Mouse (Mus musculus) intestine, embryonic 14.5 days (tissue): ENCODE results near the gene Akt3. TPM values are rescaled to one million over a fixed set of nuclear protein-coding genes. Genes with fewer than 3 reads are reported as not detected.

Source experiments
- ATAC-seq: fragments of 200-750 bp; cut with Nextera tagmentation; replicated peaks from 2 replicates; pipeline ENCODE4 v1.8.0; 2017; ENCODE audit warnings: low read depth, moderate number of reproducible peaks, moderate TSS enrichment, moderate library complexity; ENCODE audit not compliant: low FRiP score, low TSS enrichment
- DNase-seq: peaks from one replicate; pipeline ENCODE4 v3.0.0-alpha.2; 2018; ENCODE audit warnings: low spot score
- H3K27ac ChIP-seq: fragments of 300-500 bp; sonication (generic); 2 replicates; pipeline ENCODE4 v1.5.1; 2014; ENCODE audit warnings: low read depth, mild to moderate bottlenecking, control low read depth
- H3K27me3 ChIP-seq: fragments of 300-500 bp; sonication (generic); replicated peaks from 2 replicates; pipeline ENCODE4 v1.6.1; 2014; ENCODE audit warnings: low read length, control low read depth; ENCODE audit not compliant: control insufficient read depth, insufficient read depth
- H3K36me3 ChIP-seq: fragments of 300-500 bp; sonication (generic); 2 replicates; pipeline ENCODE4 v1.6.1; 2014; ENCODE audit warnings: low read length, control low read depth; ENCODE audit not compliant: control insufficient read depth, insufficient read depth
- H3K4me1 ChIP-seq: fragments of 300-500 bp; sonication (generic); replicated peaks from 2 replicates; pipeline ENCODE4 v1.6.1; 2014; ENCODE audit warnings: low read length, control low read depth, mixed read lengths; ENCODE audit not compliant: control insufficient read depth, insufficient read depth
- H3K4me2 ChIP-seq: fragments of 300-500 bp; sonication (generic); 2 replicates; pipeline ENCODE4 v1.6.1; 2014; ENCODE audit warnings: low read length
- H3K4me3 ChIP-seq: fragments of 300-500 bp; sonication (generic); 2 replicates; pipeline ENCODE4 v1.5.1; 2014; ENCODE audit warnings: low read depth, low read length, control low read depth, mixed read lengths
- H3K9ac ChIP-seq: fragments of 300-500 bp; sonication (generic); 2 replicates; pipeline ENCODE4 v1.6.1; 2014; ENCODE audit warnings: mild to moderate bottlenecking, low read length
- H3K9me3 ChIP-seq: fragments of 300-500 bp; sonication (generic); 2 replicates; pipeline ENCODE4 v1.6.1; 2016; ENCODE audit warnings: low read length, control low read depth; ENCODE audit not compliant: control insufficient read depth
- WGBS: fragments of 180-500 bp; shearing (Covaris S2); extraction: QIAGEN DNeasy Blood & Tissue Kit; methylation state at CpG from one replicate; pipeline ENCODE4 v1.1.7; 2014; 5-methylcytosine and 5-hydroxymethylcytosine counted together
- polyA plus RNA-seq: library from polyadenylated mRNA; unstranded; fragments of >200 nt; fragmentation: Nextera tagmentation; extraction: Ambion mirVana; gene quantifications from 2 replicates; pipeline ENCODE4 v1.2.1, GENCODE M21; 2014

Gene Akt3
- polyA plus RNA-seq, 1 experiment from 2014 or later: 6.8 TPM

- Histone ChIP-seq H3K4me3 (no peak overlapping the region), H3K4me1 (no peaks in the 10 kb centered on the region), H3K9ac (no peak overlapping the region), H3K4me2 (no peak overlapping the region), H3K27ac (no peak overlapping the region), H3K9me3 (no peaks in the 10 kb centered on the region), H3K36me3 (peaks cover 5% of the 10 kb centered on the region; the same call in 1 of the 2 replicates), H3K27me3 (no peaks in the 10 kb centered on the region)
- DNase-seq (no peak), ATAC-seq (no peak)
Measured at GRCm38 (mm10) chr1:177065732-177066131, 192.3 kb downstream of the Akt3 start.

GRCm38 (mm10) chr1:177061761-177062160 is 196.2 kb downstream of the Akt3 start:
- 88% methylated on average over 2 of the region's 2 CpGs for WGBS

GRCm38 (mm10) chr1:177054891-177055290 is 203.1 kb downstream of the Akt3 start:
- 84% methylated on average over 2 of the region's 2 CpGs for WGBS
- Histone ChIP-seq H3K9ac (no peak overlapping the region), H3K27me3 (no peaks in the 10 kb centered on the region), H3K36me3 (no peaks in the 10 kb centered on the region), H3K4me3 (no peak overlapping the region), H3K9me3 (no peaks in the 10 kb centered on the region), H3K4me2 (no peak overlapping the region), H3K4me1 (no peaks in the 10 kb centered on the region), H3K27ac (no peak overlapping the region)
- ATAC-seq (no peak), DNase-seq (no peak)

More at GRCm38 (mm10) chr1:177061761-177062160, 196.2 kb downstream of the Akt3 start:
- Histone ChIP-seq H3K4me1 (no peaks in the 10 kb centered on the region), H3K4me3 (no peak overlapping the region), H3K9ac (no peak overlapping the region), H3K27me3 (no peaks in the 10 kb centered on the region), H3K27ac (no peak overlapping the region), H3K4me2 (no peak overlapping the region), H3K9me3 (no peaks in the 10 kb centered on the region), H3K36me3 (peaks cover 8% of the 10 kb centered on the region; the same call in 1 of the 2 replicates)
- DNase-seq: no peak
- ATAC-seq: no peak

- Histone ChIP-seq H3K4me3 (no peak overlapping the region), H3K27me3 (no peaks in the 10 kb centered on the region), H3K9ac (no peak overlapping the region), H3K4me1 (no peaks in the 10 kb centered on the region), H3K9me3 (no peaks in the 10 kb centered on the region), H3K36me3 (no peaks in the 10 kb centered on the region), H3K27ac (no peak overlapping the region), H3K4me2 (no peak overlapping the region)
- WGBS: 79% methylated on average over 11 of the region's 11 CpGs
- no peak for DNase-seq
- ATAC-seq: no peak
Measured at GRCm38 (mm10) chr1:177051366-177051963, 206.5 kb downstream of the Akt3 start.

GRCm38 (mm10) chr1:177048773-177049172 is 209.2 kb downstream of the Akt3 start:
- no peak overlapping the region for H3K4me3 ChIP-seq

GRCm38 (mm10) chr1:177046963-177047362 is 211.0 kb downstream of the Akt3 start:
- H3K27me3 ChIP-seq: no peaks in the 10 kb centered on the region
- no peak overlapping the region for H3K9ac ChIP-seq
- no peak overlapping the region for H3K4me3 ChIP-seq
- H3K4me2 ChIP-seq: no peak overlapping the region
- DNase-seq: no peak
- ATAC-seq: no peak
- no peak overlapping the region for H3K27ac ChIP-seq
- 53% methylated on average over 2 of the region's 2 CpGs for WGBS
- no peaks in the 10 kb centered on the region for H3K4me1 ChIP-seq
- no peaks in the 10 kb centered on the region for H3K9me3 ChIP-seq
- no peaks in the 10 kb centered on the region for H3K36me3 ChIP-seq

More at GRCm38 (mm10) chr1:177048773-177049172, 209.2 kb downstream of the Akt3 start:
- no peak for DNase-seq
- Histone ChIP-seq H3K27me3 (no peaks in the 10 kb centered on the region), H3K9me3 (no peaks in the 10 kb centered on the region), H3K4me1 (no peaks in the 10 kb centered on the region), H3K27ac (no peak overlapping the region), H3K36me3 (no peaks in the 10 kb centered on the region), H3K4me2 (no peak overlapping the region), H3K9ac (no peak overlapping the region)
- no peak for ATAC-seq
- 92% methylated on average over 2 of the region's 2 CpGs for WGBS

- no peak overlapping the region for H3K27ac ChIP-seq
- no peaks in the 10 kb centered on the region for H3K27me3 ChIP-seq
Measured at GRCm38 (mm10) chr1:177045885-177046284, 212.1 kb downstream of the Akt3 start.

GRCm38 (mm10) chr1:177040058-177040457 is 217.9 kb downstream of the Akt3 start:
- no peak overlapping the region for H3K9ac ChIP-seq
- no peaks in the 10 kb centered on the region for H3K27me3 ChIP-seq
- DNase-seq (no peak), ATAC-seq (no peak)
- peak overlapping the region; percentile 54; the same call in 1 of the 2 replicates for H3K27ac ChIP-seq
- no peaks in the 10 kb centered on the region for H3K36me3 ChIP-seq
- no peak overlapping the region for H3K4me2 ChIP-seq
- H3K4me1 ChIP-seq: no peaks in the 10 kb centered on the region
- no peaks in the 10 kb centered on the region for H3K9me3 ChIP-seq
- H3K4me3 ChIP-seq: no peak overlapping the region
- WGBS: 43% methylated on average over 4 of the region's 4 CpGs

More at GRCm38 (mm10) chr1:177045885-177046284, 212.1 kb downstream of the Akt3 start:
- H3K36me3 ChIP-seq: no peaks in the 10 kb centered on the region
- H3K4me2 ChIP-seq: no peak overlapping the region
- no peak overlapping the region for H3K9ac ChIP-seq
- no peaks in the 10 kb centered on the region for H3K4me1 ChIP-seq
- no peak overlapping the region for H3K4me3 ChIP-seq
- ATAC-seq (no peak), DNase-seq (no peak)
- no peaks in the 10 kb centered on the region for H3K9me3 ChIP-seq

GRCm38 (mm10) chr1:177039093-177039674 is 218.8 kb downstream of the Akt3 start:
- WGBS: 62% methylated on average over 6 of the region's 6 CpGs
- ATAC-seq (0 out of 2 replicates have a peak, but pooled peaks have one; percentile 47), DNase-seq (no peak)
- H3K36me3 ChIP-seq: no peaks in the 10 kb centered on the region
- H3K9ac ChIP-seq: no peak overlapping the region
- H3K27ac ChIP-seq: no peak overlapping the region
- H3K9me3 ChIP-seq: no peaks in the 10 kb centered on the region
- H3K4me3 ChIP-seq: no peak overlapping the region
- H3K4me1 ChIP-seq: no peaks in the 10 kb centered on the region
- no peak overlapping the region for H3K4me2 ChIP-seq
- no peaks in the 10 kb centered on the region for H3K27me3 ChIP-seq
